ENCODE assay signal across 2 mouse cellular contexts in the genomic region with DNA sequence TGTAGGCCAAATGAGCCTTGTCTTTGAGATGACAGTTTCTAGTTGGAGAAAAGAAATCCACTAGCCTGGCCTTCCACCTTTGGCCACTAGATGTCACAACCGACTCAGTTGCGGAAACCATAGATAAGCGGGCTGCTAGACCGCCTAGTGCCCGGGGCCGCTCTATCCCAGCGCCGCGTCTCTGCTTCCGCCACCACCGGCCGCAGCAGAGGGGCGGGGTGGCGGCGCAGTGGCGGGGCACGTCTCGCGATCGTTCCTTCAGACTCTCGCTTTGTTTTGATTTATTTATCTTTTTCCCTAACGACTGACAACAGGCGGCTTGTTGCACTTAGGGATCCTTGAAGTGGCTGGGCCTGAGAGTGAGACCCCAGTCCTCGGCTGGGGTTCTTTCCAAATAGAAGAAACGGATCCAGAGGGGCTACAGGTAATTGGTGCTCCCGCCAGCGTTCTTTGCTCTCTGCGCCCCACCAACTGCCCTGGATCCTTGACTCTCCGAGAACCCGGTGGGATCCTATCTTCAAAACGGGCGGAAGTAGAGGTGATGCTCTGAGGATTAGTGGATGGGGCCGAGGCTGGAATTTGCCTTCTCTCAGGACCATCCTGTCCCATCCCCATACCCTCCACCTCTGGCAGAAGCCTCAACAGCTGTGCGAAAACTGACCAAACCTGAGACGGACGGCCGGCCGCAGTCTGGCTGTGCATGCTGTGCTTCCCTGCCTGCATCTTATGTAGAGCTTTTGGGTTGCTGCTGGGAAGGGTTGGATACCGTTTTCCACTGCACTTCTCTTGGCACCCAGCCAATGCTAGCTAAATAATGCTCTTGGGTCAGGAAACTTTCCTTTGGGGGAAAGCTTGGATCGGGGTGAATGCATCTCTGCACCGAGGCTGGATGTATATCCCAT.
TF ChIP-seq lines count a peak whose summit lies in the region.

No protein-coding gene starts in this region.

TF ChIP-seq in C2C12, 6 proteins besides CTCF, POLR2A, EP300 and RAD21:
- no peak for TF ChIP-seq MYOD1 (IDR thresholded peaks at IDR 0.05; ENCODE audit: control insufficient read depth, insufficient read length, low read depth)

TF ChIP-seq in myocyte, 11 proteins besides CTCF, POLR2A, EP300 and RAD21:
- TF ChIP-seq MYOD1 (IDR thresholded peaks at IDR 0.05; ENCODE audit: control insufficient read depth in 1 of 3, insufficient read length in 2 of 3, low read depth in 2 of 3) (peak in 1 of 3 experiments; percentile 30), SRF (IDR thresholded peaks at IDR 0.05; ENCODE audit: control insufficient read depth, insufficient read length, low read depth) (peak; percentile 22), POLR2AphosphoS2 (IDR thresholded peaks at IDR 0.05; ENCODE audit: insufficient read length, low read depth) (peak; percentile 40), MYOG (IDR thresholded peaks at IDR 0.05; ENCODE audit: control insufficient read depth in 1 of 3, insufficient read depth in 1 of 3, insufficient read length in 2 of 3, low read depth in 2 of 3) (peak in 1 of 3 experiments; percentile 46), CEBPB (IDR thresholded peaks at IDR 0.05; ENCODE audit: insufficient read depth, poor library complexity, severe bottlenecking) (no peak), E2F4 (IDR thresholded peaks at IDR 0.05; ENCODE audit: insufficient read depth) (no peak), TCF3 (IDR thresholded peaks at IDR 0.05; ENCODE audit: insufficient read length, low read depth) (no peak)
